Mouse (Mus musculus) urinary bladder, postnatal 4 days (tissue): ENCODE data around the gene Tm9sf2.

Experiments used
- DNase-seq, 2 experiments: peaks; one replicate each; pipeline ENCODE4 v3.0.0; 2021 to 2022; ENCODE audit warnings: low spot score in 2 of 2

The Tm9sf2 gene

GRCm38 (mm10) chr14:122176263-122176798, 69.5 kb downstream of the Tm9sf2 start:
- DNase-seq: no peak

GRCm38 (mm10) chr14:122179262-122179661, 72.4 kb downstream of the Tm9sf2 start:
- DNase-seq: no peak

- DNase-seq: peak; percentile 94 to 96
Observed at GRCm38 (mm10) chr14:122181078-122181814, 74.4 kb downstream of the Tm9sf2 start, which contains the start of gene Clybl. Clybl (plus strand) TSS chr14:122181704.

GRCm38 (mm10) chr14:122181815-122182157, 74.9 kb downstream of the Tm9sf2 start:
- no peak for DNase-seq

GRCm38 (mm10) chr14:122182220-122182619, 75.4 kb downstream of the Tm9sf2 start:
- no peak for DNase-seq

GRCm38 (mm10) chr14:122183974-122184373, 77.1 kb downstream of the Tm9sf2 start:
- no peak for DNase-seq

GRCm38 (mm10) chr14:122188250-122188649, 81.4 kb downstream of the Tm9sf2 start:
- DNase-seq: no peak

GRCm38 (mm10) chr14:122189901-122190300, 83.1 kb downstream of the Tm9sf2 start:
- no peak for DNase-seq

- DNase-seq: no peak
Observed at GRCm38 (mm10) chr14:122190527-122190926, 83.7 kb downstream of the Tm9sf2 start.

- DNase-seq: no peak
Observed at GRCm38 (mm10) chr14:122190941-122191510, 84.2 kb downstream of the Tm9sf2 start.

- DNase-seq: no peak
Observed at GRCm38 (mm10) chr14:122194630-122195029, 87.8 kb downstream of the Tm9sf2 start.

- no peak for DNase-seq
Observed at GRCm38 (mm10) chr14:122196851-122197250, 90.0 kb downstream of the Tm9sf2 start.

GRCm38 (mm10) chr14:122200247-122200885, 93.5 kb downstream of the Tm9sf2 start:
- no peak for DNase-seq

GRCm38 (mm10) chr14:122209177-122209576, 102.3 kb downstream of the Tm9sf2 start:
- DNase-seq: no peak
